Mouse (Mus musculus) urinary bladder, postnatal 10 days (tissue): Measurements from ENCODE around the gene March9.
"Not testable (repeated sequence)": the region's sequence is repeated elsewhere in the genome, so short reads cannot be mapped to it uniquely, and the experiment has no call there.

Source experiments
- DNase-seq: peaks from one replicate; pipeline ENCODE4 v3.0.0; 2022; ENCODE audit warnings: low spot score

The March9 gene

DNA sequence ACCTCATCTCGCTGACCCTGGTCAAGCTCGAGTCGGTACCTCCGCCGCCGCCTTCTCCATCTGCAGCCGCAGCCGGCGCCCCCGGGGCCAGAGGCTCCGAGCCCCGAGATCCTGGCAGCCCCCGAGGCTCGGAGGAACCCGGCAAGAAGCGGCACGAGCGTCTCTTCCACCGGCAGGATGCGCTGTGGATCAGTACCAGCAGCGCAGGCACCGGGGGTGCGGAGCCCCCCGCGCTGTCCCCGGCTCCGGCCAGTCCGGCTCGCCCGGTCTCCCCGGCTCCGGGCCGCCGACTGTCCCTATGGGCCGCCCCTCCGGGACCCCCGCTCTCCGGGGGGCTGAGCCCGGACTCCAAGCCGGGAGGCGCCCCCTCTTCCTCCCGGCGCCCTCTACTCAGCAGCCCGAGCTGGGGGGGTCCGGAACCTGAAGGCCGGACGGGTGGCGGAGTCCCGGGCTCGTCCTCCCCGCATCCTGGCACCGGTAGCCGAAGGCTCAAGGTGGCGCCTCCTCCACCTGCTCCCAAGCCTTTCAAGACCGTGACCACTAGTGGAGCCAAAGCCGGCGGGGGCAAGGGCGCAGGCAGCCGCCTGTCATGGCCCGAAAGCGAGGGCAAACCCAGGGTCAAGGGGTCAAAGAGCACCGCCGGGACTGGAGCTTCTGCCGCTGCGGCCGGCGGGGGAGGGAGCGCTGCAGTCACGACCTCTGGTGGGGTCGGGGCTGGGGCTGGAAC lies 19.8 kb upstream of the March9 start:
- DNase-seq, result no peak

- DNase-seq, result no peak
Measured at GRCm38 (mm10) chr10:127078677-127079575, 18.9 kb upstream of the March9 start.

GRCm38 (mm10) chr10:127078001-127078676 lies 18.2 kb upstream of the March9 start:
- no peak for DNase-seq

DNA sequence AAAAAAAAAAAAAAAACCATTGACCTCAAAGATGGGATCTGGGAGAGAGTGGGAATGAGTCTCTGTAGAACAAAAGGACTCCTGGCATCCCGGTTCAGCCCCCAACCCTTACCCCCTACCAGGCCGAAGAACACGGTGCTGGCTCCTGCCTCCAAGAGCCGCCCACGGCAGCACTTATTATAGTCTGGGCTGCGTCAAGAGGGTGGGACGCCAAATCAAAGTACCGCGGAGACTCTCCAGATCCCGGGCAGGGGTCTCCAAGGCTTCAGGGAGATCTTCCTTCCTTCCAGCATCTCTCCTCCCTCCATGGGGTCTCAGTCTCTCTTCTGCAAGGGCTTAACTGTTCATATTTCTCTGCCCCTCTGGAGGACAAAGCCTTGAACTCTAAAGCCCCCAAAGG lies 17.5 kb upstream of the March9 start:
- no peak for DNase-seq

GRCm38 (mm10) chr10:127076082-127076481 lies 16.1 kb upstream of the March9 start:
- DNase-seq, result no peak

DNA sequence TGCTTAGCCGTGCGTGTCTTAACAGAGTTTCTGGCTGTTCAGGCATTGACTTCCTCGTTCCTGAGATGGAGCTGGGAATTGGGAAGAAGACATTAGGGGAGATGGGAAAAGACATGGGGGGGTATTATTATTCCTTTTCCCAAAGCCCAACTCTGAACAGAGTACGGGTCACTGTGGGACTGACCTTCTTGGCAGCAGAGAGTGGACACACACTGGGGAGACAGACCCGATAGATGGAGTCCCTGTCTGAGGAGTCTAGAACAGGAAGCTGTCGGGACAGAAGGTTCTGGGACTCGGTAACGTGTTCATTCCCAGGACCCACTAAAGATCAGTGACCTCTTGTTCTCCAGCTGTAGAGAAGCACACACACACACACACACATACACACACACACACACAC lies 15.7 kb upstream of the March9 start:
- no peak for DNase-seq

GRCm38 (mm10) chr10:127075080-127075479 lies 15.1 kb upstream of the March9 start, which contains the start of gene Agap2:
Gene Agap2 (plus strand): TSS chr10:127075284.
- no peak for DNase-seq

GRCm38 (mm10) chr10:127073981-127074380 lies 14.0 kb upstream of the March9 start:
- no peak for DNase-seq

GRCm38 (mm10) chr10:127072969-127073368 lies 13.0 kb upstream of the March9 start:
- not testable (repeated sequence) for DNase-seq

GRCm38 (mm10) chr10:127072270-127072669 lies 12.3 kb upstream of the March9 start:
- not testable (repeated sequence) for DNase-seq

DNA sequence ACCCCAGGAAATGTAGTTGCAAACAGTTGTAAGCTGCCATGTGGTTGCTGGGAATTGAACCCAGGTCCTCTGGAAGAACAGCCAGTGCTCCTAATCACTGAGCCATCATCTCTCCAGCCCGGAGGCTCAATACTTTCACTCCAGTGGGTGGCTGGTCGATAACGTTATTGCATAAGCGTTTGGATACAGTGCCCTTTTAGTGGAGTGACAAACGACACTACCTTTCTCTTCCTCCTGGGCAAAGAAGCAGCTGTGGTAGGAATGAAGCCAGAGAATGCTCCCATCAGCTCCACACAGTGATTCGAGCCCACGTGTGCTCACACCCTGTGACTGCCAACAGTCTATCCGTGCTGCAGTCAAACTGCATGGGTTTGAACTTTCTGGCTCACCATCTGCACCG lies 11.2 kb upstream of the March9 start:
- DNase-seq, result no peak

DNA sequence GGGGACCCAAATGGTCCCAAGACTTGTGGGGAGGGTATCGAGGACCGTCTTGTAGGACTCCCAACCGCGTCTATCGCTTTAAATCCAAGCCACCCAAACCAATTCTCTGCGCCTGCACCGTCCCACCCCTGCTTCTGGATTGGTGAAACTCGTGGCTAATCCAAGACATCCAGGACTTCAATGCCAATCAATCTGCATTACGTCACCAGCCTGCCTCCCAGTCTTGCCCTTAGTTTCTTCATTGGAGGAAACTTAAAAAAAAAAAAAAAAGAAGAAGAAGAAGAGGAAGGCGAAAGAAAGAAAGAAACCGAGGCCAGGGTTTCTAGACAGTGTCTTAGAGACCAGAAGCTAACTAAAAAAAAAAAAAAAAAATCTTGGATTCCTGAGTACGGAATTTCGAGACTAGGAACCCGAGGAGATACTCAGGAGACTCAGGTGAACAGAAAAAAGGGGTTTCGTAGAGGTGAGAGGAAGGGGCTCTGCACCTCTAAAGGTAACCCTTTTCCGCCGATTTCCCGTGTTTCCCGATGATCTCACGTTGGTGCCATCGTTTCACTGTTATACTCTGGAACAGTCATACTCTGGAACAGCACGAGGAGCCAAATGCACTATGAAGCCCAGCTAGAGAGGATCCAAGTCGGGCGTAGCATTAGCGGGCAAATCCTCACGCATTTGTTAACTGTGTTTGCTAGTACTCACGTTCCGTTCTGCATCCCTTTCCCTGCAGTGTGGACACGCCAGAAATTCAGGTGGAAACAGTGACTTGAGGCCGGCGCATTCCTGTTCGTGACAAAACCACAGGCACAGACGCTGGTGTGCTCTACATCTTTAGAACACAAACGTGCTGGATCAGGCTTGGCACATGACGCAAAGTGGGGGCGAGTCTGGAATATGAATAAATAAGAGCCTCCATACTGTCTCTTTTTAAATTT lies 10.5 kb upstream of the March9 start, which contains the start of gene Tspan31:
Gene Tspan31 (minus strand): TSS at position 75 of the 932 bp plus-strand sequence.
- no peak for DNase-seq

GRCm38 (mm10) chr10:127069281-127070189 lies 9.6 kb upstream of the March9 start:
- no peak for DNase-seq

- no peak for DNase-seq
Measured at GRCm38 (mm10) chr10:127068360-127069038, 8.5 kb upstream of the March9 start.

DNA sequence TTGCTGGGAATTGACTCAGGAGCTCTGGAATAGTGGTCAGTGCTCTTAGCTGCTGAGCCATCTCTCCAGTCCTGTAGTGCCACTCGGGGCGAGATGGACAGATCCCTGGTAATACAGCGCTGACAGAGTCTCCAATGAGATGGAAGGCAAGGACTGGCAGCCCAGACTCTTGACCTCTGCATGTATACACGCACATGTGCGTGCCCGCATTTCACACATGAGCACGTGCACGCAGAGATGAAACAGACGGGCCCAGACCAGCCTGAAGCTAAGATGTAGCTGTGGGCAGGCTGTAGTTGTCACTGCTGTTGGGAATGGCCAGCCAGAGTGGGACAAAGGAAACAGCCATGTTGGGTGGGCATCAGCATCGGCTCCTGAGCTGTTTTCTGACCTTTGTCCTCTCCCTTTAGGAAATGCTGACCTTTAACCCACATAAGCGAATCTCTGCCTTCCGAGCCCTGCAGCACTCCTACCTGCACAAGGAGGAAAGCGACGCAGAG lies 6.6 kb upstream of the March9 start:
- DNase-seq, result no peak

- no peak for DNase-seq
Measured at GRCm38 (mm10) chr10:127065981-127066380, 6.0 kb upstream of the March9 start.

DNA sequence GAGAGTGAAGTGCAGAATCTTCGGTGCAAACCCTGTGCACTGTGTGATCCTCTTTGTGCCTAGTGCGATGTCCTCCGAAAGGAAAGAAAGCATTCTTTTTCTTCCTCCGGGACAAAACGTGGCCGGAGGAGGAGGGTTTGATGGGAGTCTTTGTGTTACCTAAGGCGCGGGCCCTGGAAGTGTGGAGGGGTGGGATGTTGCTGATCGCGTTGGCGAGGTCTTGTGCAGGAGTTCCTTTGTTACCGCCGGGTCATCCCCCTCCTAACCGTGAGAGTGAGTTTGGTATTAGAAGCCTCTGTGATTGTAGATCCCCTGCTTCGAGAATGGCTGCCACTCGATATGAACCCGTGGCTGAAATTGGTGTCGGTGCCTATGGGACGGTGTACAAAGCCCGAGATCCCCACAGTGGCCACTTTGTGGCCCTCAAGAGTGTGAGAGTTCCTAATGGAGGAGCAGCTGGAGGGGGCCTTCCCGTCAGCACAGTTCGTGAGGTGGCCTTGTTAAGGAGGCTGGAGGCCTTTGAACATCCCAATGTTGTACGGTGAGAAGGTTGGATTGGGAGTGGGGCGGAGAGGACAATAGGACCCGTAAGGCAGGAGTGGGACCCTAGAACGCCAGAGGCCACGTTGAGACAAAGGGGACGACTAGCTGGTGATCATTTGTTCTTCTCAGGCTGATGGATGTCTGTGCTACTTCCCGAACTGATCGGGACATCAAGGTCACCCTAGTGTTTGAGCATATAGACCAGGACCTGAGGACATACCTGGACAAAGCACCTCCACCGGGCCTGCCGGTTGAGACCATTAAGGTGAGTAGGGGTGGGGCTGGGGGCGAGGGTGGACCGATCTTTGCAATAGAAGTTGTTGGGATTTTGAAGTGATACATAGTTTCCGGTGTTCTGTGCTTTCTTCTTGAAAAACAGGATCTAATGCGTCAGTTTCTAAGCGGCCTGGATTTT lies 4.2 kb upstream of the March9 start:
- no peak for DNase-seq

DNA sequence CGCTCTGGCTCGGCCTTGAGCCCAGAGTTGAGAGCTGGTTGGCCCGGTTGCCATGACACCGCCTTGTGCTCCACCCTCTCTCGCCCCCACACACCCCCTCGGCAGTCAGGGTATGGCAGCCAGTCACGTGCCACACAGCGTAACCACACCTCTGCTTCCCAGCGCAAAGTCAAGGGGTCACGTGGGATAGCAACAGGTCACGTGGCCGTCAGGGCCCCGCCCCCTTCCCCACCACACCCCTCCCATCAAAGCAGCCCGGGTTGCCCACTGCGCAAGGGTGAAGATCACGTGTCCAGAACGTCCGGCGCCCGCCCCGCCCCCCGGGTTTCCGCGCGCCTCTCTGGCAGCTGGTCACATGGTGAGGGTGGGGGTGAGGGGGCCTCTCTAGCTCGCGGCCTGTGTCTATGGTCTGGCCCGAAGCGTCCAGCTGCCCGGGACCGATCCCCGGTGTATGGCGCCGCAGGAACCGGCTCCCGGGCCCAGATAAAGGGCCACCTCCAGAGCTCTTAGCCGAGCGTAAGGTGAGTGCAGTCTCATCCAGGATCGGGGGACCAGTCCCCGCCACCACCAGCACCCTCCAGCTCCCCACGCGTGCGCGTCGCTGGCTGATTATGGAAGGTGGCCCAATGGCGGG lies 3.4 kb upstream of the March9 start, which contains the start of gene Cdk4:
Gene Cdk4 (plus strand): TSS at position 296 of the 634 bp plus-strand sequence.
- DNase-seq, result peak; percentile 98
